Mouse (Mus musculus): ENCODE measurements around the gene Afmid.

DNA sequence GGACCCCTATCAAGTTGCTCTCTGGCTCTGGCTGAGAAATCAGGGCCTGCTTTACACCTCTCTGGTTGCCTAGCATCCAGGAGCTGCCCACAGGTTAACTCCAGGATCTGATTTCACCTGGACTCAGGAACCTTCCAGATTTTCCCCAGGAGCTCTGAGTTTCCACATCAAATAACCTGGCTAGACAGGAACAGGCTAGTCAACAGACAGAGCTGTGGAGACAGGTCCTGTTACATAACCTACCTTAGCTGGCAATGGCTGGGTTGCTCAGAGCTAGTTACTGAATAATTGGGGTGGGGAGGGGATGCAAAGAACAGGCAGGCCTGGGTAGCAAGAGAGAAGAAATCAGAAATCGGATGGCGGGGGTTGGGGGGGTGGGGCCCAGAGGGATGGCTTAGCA is 19.3 kb downstream of the Afmid start:
- no peak for TF ChIP-seq CTCF (IDR thresholded peaks at IDR 0.05; ENCODE audit: borderline replicate concordance, control insufficient read depth, extremely low read depth, insufficient read depth, low read length, poor library complexity)
- TF ChIP-seq POLR2A (IDR thresholded peaks at IDR 0.05; ENCODE audit: control insufficient read depth, extremely low read depth, insufficient read depth, low read length, poor library complexity): no peak
